Mouse (Mus musculus): Measurements from ENCODE around the gene Relt. TPM values are rescaled to one million over a fixed set of nuclear protein-coding genes. Genes with fewer than 3 reads are reported as not detected.

Relt gene
- polyA plus RNA-seq, 1 experiment from 2014 or later = 4.1 TPM

DNA sequence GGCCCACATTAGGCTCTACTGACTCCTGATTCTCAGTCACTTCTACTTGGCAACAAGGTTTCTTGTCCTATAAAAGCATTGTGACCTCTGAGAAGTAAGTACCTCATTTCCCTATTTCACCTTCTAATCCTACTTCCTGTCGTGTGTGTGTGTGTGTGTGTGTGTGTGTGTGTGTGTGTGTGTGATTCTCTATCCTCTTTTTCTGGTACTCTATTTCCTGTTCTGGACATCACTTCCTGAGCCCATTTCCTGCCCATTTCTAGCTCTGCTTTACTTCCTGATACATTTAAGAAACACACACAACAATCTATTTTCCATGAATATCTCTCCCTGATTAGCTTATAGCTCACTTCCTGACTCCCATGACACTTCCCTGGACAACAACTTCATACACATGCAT, 12.6 kb upstream of the Relt start:
- no peaks in the 10 kb centered on the region for H3K27me3 ChIP-seq (replicated peaks)
- peaks cover 23% of the 10 kb centered on the region for H3K4me1 ChIP-seq (replicated peaks)
- no peak overlapping the region for H3K4me2 ChIP-seq
- 73% methylated on average over 1 of the region's 1 CpGs for WGBS
- H3K27ac ChIP-seq (ENCODE audit: poor library complexity, severe bottlenecking) = peak overlapping the region; percentile 51
- no peak for ATAC-seq (ENCODE audit: insufficient number of reproducible peaks, low FRiP score)
- no peaks in the 10 kb centered on the region for H3K9me3 ChIP-seq (replicated peaks)
- H3K36me3 ChIP-seq = peaks cover 93% of the 10 kb centered on the region
- H3K4me3 ChIP-seq = no peak overlapping the region
- H3K9ac ChIP-seq = no peak overlapping the region

DNA sequence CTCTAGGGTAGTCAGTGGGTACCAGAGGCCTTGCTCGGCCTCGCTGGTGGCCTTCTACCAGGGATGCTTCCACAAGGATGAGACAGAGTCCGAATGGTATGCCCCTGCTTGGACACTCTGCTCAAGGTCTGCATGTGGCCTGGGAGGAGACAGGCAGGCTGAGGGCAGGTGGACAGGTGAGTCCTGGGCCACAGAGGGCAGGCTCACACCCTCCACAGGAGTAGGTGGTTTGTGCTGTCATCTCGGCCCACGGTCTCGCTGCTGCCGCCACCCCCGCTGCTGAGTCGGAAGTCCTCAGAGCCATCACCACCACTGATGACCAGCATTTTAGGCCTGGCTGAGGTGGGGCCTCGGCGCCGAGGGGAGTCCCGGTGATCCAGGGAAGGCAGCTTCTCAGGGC, 10.0 kb upstream of the Relt start:
- Histone ChIP-seq H3K4me3 (no peak overlapping the region), H3K4me1 (replicated peaks) (peaks cover 42% of the 10 kb centered on the region), H3K27me3 (replicated peaks) (no peaks in the 10 kb centered on the region), H3K27ac (ENCODE audit: poor library complexity, severe bottlenecking) (no peak overlapping the region), H3K9me3 (replicated peaks) (no peaks in the 10 kb centered on the region), H3K9ac (no peak overlapping the region), H3K4me2 (no peak overlapping the region), H3K36me3 (peaks cover 71% of the 10 kb centered on the region)
- no peak for ATAC-seq (ENCODE audit: insufficient number of reproducible peaks, low FRiP score)
- WGBS = 83% methylated on average over 13 of the region's 13 CpGs

DNA sequence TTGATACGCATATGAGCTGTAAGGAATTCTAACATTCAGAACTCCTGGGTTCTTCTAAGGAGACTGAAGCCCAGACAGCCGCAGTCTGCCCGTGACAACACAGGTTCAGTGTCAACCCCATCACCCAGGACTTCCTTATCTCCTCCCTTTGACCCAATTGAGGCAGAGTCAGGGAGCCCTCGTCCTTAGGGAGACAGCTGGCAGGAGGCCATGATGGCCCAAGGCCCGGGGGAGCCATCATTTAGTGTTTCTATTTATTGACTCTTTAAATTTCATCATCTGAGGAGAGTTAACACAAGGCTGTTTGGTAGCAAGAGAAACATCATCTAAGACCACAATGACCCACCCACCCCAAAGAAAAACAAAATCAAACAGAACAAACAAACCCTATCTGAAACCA, 8.6 kb upstream of the Relt start:
- no peaks in the 10 kb centered on the region for H3K9me3 ChIP-seq (replicated peaks)
- no peak overlapping the region for H3K4me2 ChIP-seq
- H3K4me3 ChIP-seq = no peak overlapping the region
- no peak for ATAC-seq (ENCODE audit: insufficient number of reproducible peaks, low FRiP score)
- H3K36me3 ChIP-seq = peaks cover 58% of the 10 kb centered on the region
- no peak overlapping the region for H3K27ac ChIP-seq (ENCODE audit: poor library complexity, severe bottlenecking)
- H3K27me3 ChIP-seq (replicated peaks) = no peaks in the 10 kb centered on the region
- no peak overlapping the region for H3K9ac ChIP-seq
- 68% methylated on average over 5 of the region's 5 CpGs for WGBS
- H3K4me1 ChIP-seq (replicated peaks) = peaks cover 50% of the 10 kb centered on the region

DNA sequence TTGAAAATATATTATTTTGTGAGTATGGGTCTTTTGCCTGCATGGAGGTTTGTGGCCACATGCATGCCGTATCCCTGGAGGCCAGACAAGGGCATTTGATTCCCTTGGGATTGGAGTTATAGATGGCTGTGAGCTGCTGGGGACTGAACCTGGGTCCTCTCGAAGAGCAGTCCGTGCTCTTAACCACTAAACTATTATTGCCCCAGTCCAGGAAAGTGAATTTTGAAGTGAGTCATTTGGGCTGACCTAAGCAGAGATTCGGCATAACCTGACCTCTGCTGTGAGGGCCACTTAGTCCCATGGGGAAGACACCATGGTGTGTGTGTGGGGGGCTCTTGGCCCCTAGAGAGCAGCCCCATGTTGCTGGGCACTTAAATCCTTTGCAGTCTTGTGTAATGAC, 8.1 kb upstream of the Relt start:
- no peak overlapping the region for H3K4me3 ChIP-seq
- 84% methylated on average over 4 of the region's 4 CpGs for WGBS
- no peak overlapping the region for H3K27ac ChIP-seq (ENCODE audit: poor library complexity, severe bottlenecking)
- no peak for ATAC-seq (ENCODE audit: insufficient number of reproducible peaks, low FRiP score)
- no peaks in the 10 kb centered on the region for H3K27me3 ChIP-seq (replicated peaks)
- peaks cover 52% of the 10 kb centered on the region for H3K36me3 ChIP-seq
- H3K9ac ChIP-seq = no peak overlapping the region
- no peaks in the 10 kb centered on the region for H3K9me3 ChIP-seq (replicated peaks)
- no peak overlapping the region for H3K4me2 ChIP-seq
- peaks cover 48% of the 10 kb centered on the region for H3K4me1 ChIP-seq (replicated peaks)

DNA sequence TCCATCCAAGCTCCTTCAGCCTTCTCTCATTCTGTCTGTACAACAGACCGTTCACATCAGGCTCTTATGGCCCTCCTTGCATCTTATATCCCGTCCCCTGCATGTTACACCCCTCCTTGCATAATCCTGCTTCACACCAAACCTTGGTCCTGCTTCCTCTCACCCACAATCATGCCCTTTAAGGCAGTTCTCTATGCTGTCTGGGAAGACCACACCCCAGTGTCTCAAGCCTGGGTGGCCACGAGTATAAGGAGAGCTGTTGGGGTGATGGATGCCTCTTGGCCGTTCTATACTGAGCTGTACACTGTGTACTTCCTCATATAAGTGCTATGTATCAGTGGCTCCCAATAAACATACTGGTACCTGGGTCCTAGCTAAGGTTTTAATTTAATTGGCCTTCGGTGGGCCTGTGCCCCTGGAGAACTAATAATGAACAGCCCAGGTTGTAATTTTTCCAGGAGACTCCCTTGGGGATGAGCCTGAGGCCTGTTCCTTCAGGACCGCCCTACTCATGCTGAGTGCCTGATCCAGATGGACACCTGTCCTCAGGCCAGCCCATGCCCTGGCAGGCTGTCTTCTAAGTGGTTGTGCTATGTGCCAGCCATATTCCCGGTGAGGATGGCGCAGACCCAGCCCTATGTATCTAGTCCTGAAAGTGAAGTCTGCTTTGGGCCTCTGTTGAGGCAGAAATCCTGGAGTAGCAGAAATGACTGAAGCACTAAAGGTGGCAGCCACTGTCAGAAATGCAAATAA, 6.8 kb upstream of the Relt start:
- Histone ChIP-seq H3K27me3 (replicated peaks) (no peaks in the 10 kb centered on the region), H3K27ac (ENCODE audit: poor library complexity, severe bottlenecking) (no peak overlapping the region), H3K4me1 (replicated peaks) (peaks cover 44% of the 10 kb centered on the region), H3K9ac (no peak overlapping the region), H3K9me3 (replicated peaks) (no peaks in the 10 kb centered on the region), H3K4me2 (no peak overlapping the region), H3K36me3 (peaks cover 41% of the 10 kb centered on the region), H3K4me3 (no peak overlapping the region)
- 82% methylated on average over 8 of the region's 8 CpGs for WGBS
- no peak for ATAC-seq (ENCODE audit: insufficient number of reproducible peaks, low FRiP score)

DNA sequence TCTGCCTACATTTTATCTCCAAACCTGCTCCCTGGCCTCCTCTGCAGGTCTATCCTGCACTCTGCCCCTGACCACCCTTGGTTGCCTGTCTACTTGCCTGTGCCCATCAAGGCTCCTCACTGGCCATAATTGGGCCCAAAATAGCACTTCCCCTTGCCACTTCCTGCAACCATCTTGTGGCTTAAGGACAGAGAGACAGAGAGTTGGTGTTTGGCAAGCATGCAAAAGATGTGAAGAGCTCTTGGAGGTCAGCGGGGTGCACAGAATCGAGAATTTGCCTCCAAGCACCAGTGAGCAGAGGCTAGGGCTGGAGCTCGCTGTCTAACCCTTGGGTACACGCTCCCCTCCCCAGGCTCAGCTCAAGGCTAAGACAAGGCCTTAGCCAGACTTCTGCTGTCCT, 5.3 kb upstream of the Relt start:
- Histone ChIP-seq H3K4me1 (replicated peaks) (peaks cover 44% of the 10 kb centered on the region), H3K9ac (no peak overlapping the region)

DNA sequence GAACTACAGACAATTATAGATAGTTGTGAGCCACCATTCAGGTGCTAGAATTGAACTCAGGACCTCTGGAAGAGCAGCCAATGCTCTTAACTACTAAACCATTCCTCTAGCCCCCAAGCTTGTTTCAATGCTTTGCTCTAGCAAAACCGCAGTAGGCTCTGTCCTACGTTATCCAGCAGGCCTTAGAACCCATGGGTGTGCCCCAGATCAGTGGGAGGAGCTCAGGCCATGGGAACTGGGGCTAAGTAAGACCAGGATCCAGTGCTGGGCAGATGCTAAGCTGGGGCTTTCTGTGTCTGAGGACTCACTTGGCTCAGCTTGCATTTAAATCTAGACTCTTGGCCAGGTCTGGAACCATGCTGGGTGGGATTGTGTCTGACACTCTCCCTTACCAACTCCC, 4.3 kb upstream of the Relt start:
- Histone ChIP-seq H3K4me3 (no peak overlapping the region), H3K36me3 (peaks cover 16% of the 10 kb centered on the region), H3K27ac (ENCODE audit: poor library complexity, severe bottlenecking) (no peak overlapping the region), H3K9ac (no peak overlapping the region), H3K27me3 (replicated peaks) (no peaks in the 10 kb centered on the region), H3K4me2 (no peak overlapping the region), H3K9me3 (replicated peaks) (no peaks in the 10 kb centered on the region), H3K4me1 (replicated peaks) (peaks cover 40% of the 10 kb centered on the region)
- WGBS = 55% methylated on average over 2 of the region's 2 CpGs
- no peak for ATAC-seq (ENCODE audit: insufficient number of reproducible peaks, low FRiP score)

More for the DNA sequence above, 5.3 kb upstream of the Relt start:
- no peak overlapping the region for H3K4me3 ChIP-seq
- 0 out of 2 replicates have a peak overlapping the region, but pooled peaks have one; percentile 7 for H3K27ac ChIP-seq (ENCODE audit: poor library complexity, severe bottlenecking)
- H3K36me3 ChIP-seq = peaks cover 26% of the 10 kb centered on the region
- H3K9me3 ChIP-seq (replicated peaks) = no peaks in the 10 kb centered on the region
- ATAC-seq (ENCODE audit: insufficient number of reproducible peaks, low FRiP score) = no peak
- H3K4me2 ChIP-seq = no peak overlapping the region
- no peaks in the 10 kb centered on the region for H3K27me3 ChIP-seq (replicated peaks)
- 60% methylated on average over 4 of the region's 4 CpGs for WGBS

DNA sequence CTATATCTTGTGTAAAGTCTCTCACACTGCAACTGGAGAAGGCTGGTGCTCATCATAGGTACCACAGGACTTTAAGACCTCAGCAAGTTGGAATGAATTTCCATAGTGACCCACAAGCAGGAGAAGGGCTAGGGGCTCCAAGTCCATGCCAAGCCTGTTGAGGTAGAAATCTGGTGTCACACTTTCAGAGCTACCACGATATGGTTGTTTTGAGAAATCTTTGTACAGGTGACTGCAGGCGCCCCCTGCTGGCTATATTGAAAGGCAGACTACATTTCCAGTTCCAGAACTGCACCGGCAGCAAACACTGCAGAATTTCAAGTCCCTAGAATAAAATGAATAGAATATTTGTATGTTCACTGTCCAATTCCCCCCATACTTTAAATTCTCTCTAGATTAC, 3.4 kb upstream of the Relt start:
- H3K4me1 ChIP-seq (replicated peaks) = peaks cover 44% of the 10 kb centered on the region
- H3K27ac ChIP-seq (ENCODE audit: poor library complexity, severe bottlenecking) = no peak overlapping the region
- 0 out of 2 replicates have a peak, but pooled peaks cover 8% of the 10 kb centered on the region for H3K36me3 ChIP-seq
- H3K27me3 ChIP-seq (replicated peaks) = no peaks in the 10 kb centered on the region
- H3K9ac ChIP-seq = no peak overlapping the region
- no peak overlapping the region for H3K4me3 ChIP-seq
- no peak for ATAC-seq (ENCODE audit: insufficient number of reproducible peaks, low FRiP score)
- 13% methylated on average over 3 of the region's 3 CpGs for WGBS
- H3K9me3 ChIP-seq (replicated peaks) = no peaks in the 10 kb centered on the region
- H3K4me2 ChIP-seq = no peak overlapping the region

DNA sequence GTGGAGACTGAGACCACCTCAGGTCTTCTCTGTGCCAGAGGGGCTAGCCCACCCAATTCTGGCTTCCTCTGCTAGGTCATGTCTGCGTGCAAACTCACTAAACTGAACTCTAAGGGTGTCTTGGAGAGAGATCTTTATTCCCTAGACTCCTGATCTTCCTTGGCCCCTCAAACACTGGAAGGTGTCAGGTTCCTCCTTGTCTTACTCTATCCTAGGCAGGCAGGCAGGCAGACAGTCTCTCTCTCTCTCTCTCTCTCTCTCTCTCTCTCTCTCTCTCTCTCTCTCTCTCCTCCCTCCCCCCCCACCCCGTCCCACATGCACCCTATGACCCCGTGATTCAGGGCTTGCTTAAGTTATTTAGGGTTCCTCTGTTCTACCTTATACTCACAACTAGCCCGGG, 893 bp downstream of the Relt start:
- Histone ChIP-seq H3K9ac (peak overlapping the region; percentile 75), H3K27ac (ENCODE audit: poor library complexity, severe bottlenecking) (no peak overlapping the region), H3K36me3 (no peaks in the 10 kb centered on the region), H3K4me2 (peak overlapping the region; percentile 97), H3K9me3 (replicated peaks) (no peaks in the 10 kb centered on the region), H3K4me3 (peak overlapping the region; percentile 60), H3K27me3 (replicated peaks) (no peaks in the 10 kb centered on the region), H3K4me1 (replicated peaks) (peaks cover 41% of the 10 kb centered on the region)
- WGBS = 6% methylated on average over 4 of the region's 4 CpGs
- no peak for ATAC-seq (ENCODE audit: insufficient number of reproducible peaks, low FRiP score)

DNA sequence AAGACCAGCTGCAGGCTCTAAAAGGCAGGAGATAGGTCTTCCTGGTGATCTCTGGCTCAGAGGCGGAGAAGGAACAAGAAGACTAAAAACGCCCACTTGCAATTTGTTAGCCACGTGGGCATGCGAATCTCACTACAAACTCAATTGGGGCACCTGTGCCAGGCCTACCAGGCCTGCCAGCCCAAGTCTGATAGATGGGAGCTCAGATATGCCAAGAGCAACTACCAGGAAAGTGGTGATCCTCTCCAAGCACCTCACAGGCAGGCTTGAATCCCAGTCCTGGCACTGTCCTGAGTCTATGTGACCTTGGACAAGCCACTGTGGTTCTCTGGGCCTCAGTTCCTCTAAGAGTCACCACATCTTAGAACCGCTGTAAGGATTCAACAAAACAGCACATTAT, 2.0 kb downstream of the Relt start:
- Histone ChIP-seq H3K4me1 (replicated peaks) (peaks cover 42% of the 10 kb centered on the region), H3K4me2 (no peak overlapping the region)

DNA sequence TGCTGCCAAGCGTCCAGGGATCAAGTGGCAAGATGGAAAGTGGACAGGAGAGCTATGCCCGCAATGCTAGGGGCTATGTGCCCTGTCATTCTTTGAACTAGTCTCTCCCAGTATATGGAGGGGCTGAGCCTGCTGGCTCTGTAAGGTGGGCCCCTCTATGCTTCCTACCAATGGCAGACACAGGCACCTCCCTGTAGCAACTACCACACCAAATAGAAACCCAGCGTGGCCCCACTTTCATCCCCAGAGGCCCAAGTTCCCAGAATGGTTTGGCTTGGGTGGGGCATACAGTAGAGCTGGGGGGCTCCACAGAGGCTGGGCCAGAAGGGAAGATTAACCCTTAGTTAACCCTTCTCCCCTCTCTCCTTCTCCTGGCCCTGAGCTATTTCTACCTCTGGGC, 2.8 kb downstream of the Relt start:
- 69% methylated on average over 3 of the region's 3 CpGs for WGBS
- Histone ChIP-seq H3K27ac (ENCODE audit: poor library complexity, severe bottlenecking) (no peak overlapping the region), H3K9ac (no peak overlapping the region), H3K4me3 (no peak overlapping the region), H3K36me3 (no peaks in the 10 kb centered on the region), H3K9me3 (replicated peaks) (no peaks in the 10 kb centered on the region), H3K4me2 (no peak overlapping the region), H3K27me3 (replicated peaks) (no peaks in the 10 kb centered on the region), H3K4me1 (replicated peaks) (peaks cover 50% of the 10 kb centered on the region)
- ATAC-seq (ENCODE audit: insufficient number of reproducible peaks, low FRiP score) = no peak

More for the DNA sequence above, 2.0 kb downstream of the Relt start:
- no peak overlapping the region for H3K9ac ChIP-seq
- WGBS = 85% methylated on average over 5 of the region's 5 CpGs
- H3K27ac ChIP-seq (ENCODE audit: poor library complexity, severe bottlenecking) = no peak overlapping the region
- no peak for ATAC-seq (ENCODE audit: insufficient number of reproducible peaks, low FRiP score)
- no peak overlapping the region for H3K4me3 ChIP-seq
- no peaks in the 10 kb centered on the region for H3K36me3 ChIP-seq
- H3K9me3 ChIP-seq (replicated peaks) = no peaks in the 10 kb centered on the region
- H3K27me3 ChIP-seq (replicated peaks) = no peaks in the 10 kb centered on the region
